Mouse (Mus musculus) hindbrain, embryonic 15.5 days (tissue): ENCODE data around the gene Prkn. TPM values are rescaled to one million over a fixed set of nuclear protein-coding genes. Genes with fewer than 3 reads are reported as not detected.

Experiments used
- ATAC-seq: fragments of 200-750 bp; cut with Nextera tagmentation; 2 replicates; pipeline ENCODE4 v1.8.0; 2017; ENCODE audit warnings: low read depth, moderate number of reproducible peaks, moderate TSS enrichment; ENCODE audit not compliant: low FRiP score
- H3K27ac ChIP-seq: fragments of 300-500 bp; sonication (generic); replicated peaks from 2 replicates; pipeline ENCODE4 v1.5.1; 2015; ENCODE audit warnings: mild to moderate bottlenecking, inconsistent platforms
- H3K27me3 ChIP-seq: fragments of 300-500 bp; sonication (generic); 2 replicates; pipeline ENCODE4 v1.6.1; 2015; ENCODE audit warnings: control low read depth, inconsistent platforms
- H3K36me3 ChIP-seq: fragments of 300-500 bp; sonication (generic); 2 replicates; pipeline ENCODE4 v1.6.1; 2015; ENCODE audit warnings: control low read depth, inconsistent platforms
- H3K4me1 ChIP-seq: fragments of 300-500 bp; sonication (generic); replicated peaks from 2 replicates; pipeline ENCODE4 v1.6.1; 2015; ENCODE audit warnings: control low read depth, inconsistent platforms
- H3K4me2 ChIP-seq: fragments of 300-500 bp; sonication (generic); 2 replicates; pipeline ENCODE4 v1.6.1; 2015; ENCODE audit warnings: moderate library complexity, mild to moderate bottlenecking, inconsistent platforms
- H3K4me3 ChIP-seq: fragments of 300-500 bp; sonication (generic); 2 replicates; pipeline ENCODE4 v1.5.1; 2015; ENCODE audit warnings: mild to moderate bottlenecking, inconsistent platforms
- H3K9ac ChIP-seq: fragments of 300-500 bp; sonication (generic); 2 replicates; pipeline ENCODE4 v1.6.1; 2015; ENCODE audit warnings: inconsistent platforms
- H3K9me3 ChIP-seq: fragments of 300-500 bp; sonication (generic); 2 replicates; pipeline ENCODE4 v1.6.1; 2016; ENCODE audit warnings: control low read depth, inconsistent platforms
- WGBS: fragments of 180-500 bp; shearing (Covaris S2); methylation state at CpG from one replicate; pipeline ENCODE4 v1.1.7; 2015; 5-methylcytosine and 5-hydroxymethylcytosine counted together
- polyA plus RNA-seq: library from polyadenylated mRNA; unstranded; fragments of >200 nt; fragmentation: Nextera tagmentation; extraction: Ambion mirVana; gene quantifications from 2 replicates; pipeline ENCODE4 v1.2.1, GENCODE M21; 2015

Prkn gene
- polyA plus RNA-seq, 1 experiment from 2014 or later = 4.3 TPM

- H3K9ac ChIP-seq = no peak overlapping the region
- WGBS = 57% methylated on average over 21 of the region's 21 CpGs
- peak overlapping the region; percentile 9; the same call in 1 of the 2 replicates for H3K4me2 ChIP-seq
These were observed 772.8 kb downstream of the Prkn start for GRCm38 (mm10) chr17:11612801-11613531.

GRCm38 (mm10) chr17:11617552-11617951 is 777.4 kb downstream of the Prkn start:
- Histone ChIP-seq H3K4me1 (peaks cover 12% of the 10 kb centered on the region), H3K4me3 (no peak overlapping the region), H3K27me3 (no peaks in the 10 kb centered on the region), H3K9me3 (no peaks in the 10 kb centered on the region), H3K4me2 (no peak overlapping the region), H3K9ac (no peak overlapping the region), H3K27ac (no peak overlapping the region), H3K36me3 (no peaks in the 10 kb centered on the region)
- ATAC-seq = no peak
- 68% methylated on average over 2 of the region's 2 CpGs for WGBS

More at GRCm38 (mm10) chr17:11612801-11613531, 772.8 kb downstream of the Prkn start:
- no peaks in the 10 kb centered on the region for H3K36me3 ChIP-seq
- H3K4me1 ChIP-seq = peaks cover 25% of the 10 kb centered on the region
- no peak overlapping the region for H3K27ac ChIP-seq
- ATAC-seq = no peak
- H3K27me3 ChIP-seq = no peaks in the 10 kb centered on the region
- H3K4me3 ChIP-seq = no peak overlapping the region
- no peaks in the 10 kb centered on the region for H3K9me3 ChIP-seq

- Histone ChIP-seq H3K4me2 (no peak overlapping the region), H3K36me3 (no peaks in the 10 kb centered on the region), H3K9ac (no peak overlapping the region), H3K4me1 (no peaks in the 10 kb centered on the region), H3K27me3 (no peaks in the 10 kb centered on the region), H3K4me3 (no peak overlapping the region), H3K9me3 (no peaks in the 10 kb centered on the region), H3K27ac (no peak overlapping the region)
- WGBS = 81% methylated on average over 8 of the region's 8 CpGs
- ATAC-seq = no peak
These were observed 778.9 kb downstream of the Prkn start for GRCm38 (mm10) chr17:11618886-11619590.

DNA sequence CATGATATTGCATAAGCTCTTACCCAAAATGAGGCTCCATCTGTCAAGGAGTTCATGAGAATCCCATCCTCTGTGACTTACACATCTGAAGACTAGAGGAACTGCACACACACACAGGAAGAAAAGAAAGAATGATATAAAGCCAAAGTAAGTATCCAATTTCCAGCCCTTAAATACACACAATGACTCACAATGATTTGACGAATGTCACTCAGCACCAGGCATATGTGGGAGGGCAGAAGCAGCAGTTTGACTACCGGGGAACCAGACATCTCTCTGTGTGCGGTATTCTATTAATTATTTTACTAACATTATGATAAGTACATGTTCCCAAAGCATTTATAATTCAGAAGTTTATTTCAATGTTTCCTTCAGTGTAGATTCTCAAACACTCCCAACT is 780.6 kb downstream of the Prkn start:
- ATAC-seq = no peak
- WGBS = 79% methylated on average over 3 of the region's 3 CpGs
- H3K36me3 ChIP-seq = no peaks in the 10 kb centered on the region
- no peak overlapping the region for H3K27ac ChIP-seq
- no peaks in the 10 kb centered on the region for H3K4me1 ChIP-seq
- H3K9ac ChIP-seq = no peak overlapping the region
- no peak overlapping the region for H3K4me2 ChIP-seq
- H3K27me3 ChIP-seq = no peaks in the 10 kb centered on the region
- H3K9me3 ChIP-seq = no peaks in the 10 kb centered on the region
- no peak overlapping the region for H3K4me3 ChIP-seq

GRCm38 (mm10) chr17:11621492-11621891 is 781.3 kb downstream of the Prkn start:
- H3K36me3 ChIP-seq = no peaks in the 10 kb centered on the region
- WGBS = 69% methylated on average over 3 of the region's 3 CpGs
- no peaks in the 10 kb centered on the region for H3K4me1 ChIP-seq
- no peak overlapping the region for H3K4me3 ChIP-seq
- H3K27me3 ChIP-seq = no peaks in the 10 kb centered on the region
- no peak for ATAC-seq
- H3K9me3 ChIP-seq = no peaks in the 10 kb centered on the region
- H3K9ac ChIP-seq = no peak overlapping the region
- no peak overlapping the region for H3K4me2 ChIP-seq
- no peak overlapping the region for H3K27ac ChIP-seq

GRCm38 (mm10) chr17:11626306-11626705 is 786.1 kb downstream of the Prkn start:
- Histone ChIP-seq H3K9ac (no peak overlapping the region), H3K27me3 (no peaks in the 10 kb centered on the region), H3K4me2 (no peak overlapping the region), H3K4me3 (no peak overlapping the region), H3K9me3 (no peaks in the 10 kb centered on the region), H3K4me1 (no peaks in the 10 kb centered on the region), H3K36me3 (no peaks in the 10 kb centered on the region), H3K27ac (no peak overlapping the region)
- 72% methylated on average over 3 of the region's 3 CpGs for WGBS
- no peak for ATAC-seq

GRCm38 (mm10) chr17:11635121-11635520 is 794.9 kb downstream of the Prkn start:
- no peak overlapping the region for H3K4me3 ChIP-seq
- 92% methylated on average over 11 of the region's 11 CpGs for WGBS
- H3K27ac ChIP-seq = no peak overlapping the region
- H3K9ac ChIP-seq = no peak overlapping the region
- no peak for ATAC-seq
- no peaks in the 10 kb centered on the region for H3K36me3 ChIP-seq
- no peaks in the 10 kb centered on the region for H3K9me3 ChIP-seq
- H3K4me1 ChIP-seq = no peaks in the 10 kb centered on the region
- no peak overlapping the region for H3K4me2 ChIP-seq
- H3K27me3 ChIP-seq = no peaks in the 10 kb centered on the region

DNA sequence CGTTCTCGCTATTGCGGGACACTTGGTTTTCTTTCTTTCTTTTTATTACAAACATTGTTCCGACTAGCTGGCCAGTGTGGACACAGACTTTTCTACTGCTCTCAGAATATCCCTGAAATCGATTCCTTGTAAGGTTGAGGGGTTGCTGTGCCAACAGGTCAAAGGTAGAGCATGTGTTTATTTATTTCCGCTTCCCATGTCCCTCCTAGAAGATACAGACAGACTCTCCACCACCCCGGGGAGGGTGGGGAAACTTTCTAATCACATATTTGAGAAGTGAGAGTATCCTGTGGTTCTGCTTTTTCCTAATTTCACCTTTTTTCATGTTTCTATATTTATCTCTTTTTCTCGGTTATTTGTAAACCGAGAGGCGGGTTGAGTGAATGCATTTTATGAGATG is 797.5 kb downstream of the Prkn start:
- H3K9me3 ChIP-seq = no peaks in the 10 kb centered on the region
- ATAC-seq = no peak
- H3K4me2 ChIP-seq = no peak overlapping the region
- H3K4me3 ChIP-seq = no peak overlapping the region
- no peaks in the 10 kb centered on the region for H3K4me1 ChIP-seq
- no peaks in the 10 kb centered on the region for H3K27me3 ChIP-seq
- no peaks in the 10 kb centered on the region for H3K36me3 ChIP-seq
- 85% methylated on average over 10 of the region's 10 CpGs for WGBS
- no peak overlapping the region for H3K27ac ChIP-seq
- no peak overlapping the region for H3K9ac ChIP-seq

- H3K4me1 ChIP-seq = no peaks in the 10 kb centered on the region
- WGBS = 83% methylated on average over 6 of the region's 6 CpGs
- no peaks in the 10 kb centered on the region for H3K27me3 ChIP-seq
- no peak for ATAC-seq
- no peak overlapping the region for H3K27ac ChIP-seq
- H3K4me3 ChIP-seq = no peak overlapping the region
- H3K9me3 ChIP-seq = no peaks in the 10 kb centered on the region
- H3K4me2 ChIP-seq = no peak overlapping the region
- H3K9ac ChIP-seq = no peak overlapping the region
- no peaks in the 10 kb centered on the region for H3K36me3 ChIP-seq
These were observed 798.3 kb downstream of the Prkn start for GRCm38 (mm10) chr17:11638451-11638850.

DNA sequence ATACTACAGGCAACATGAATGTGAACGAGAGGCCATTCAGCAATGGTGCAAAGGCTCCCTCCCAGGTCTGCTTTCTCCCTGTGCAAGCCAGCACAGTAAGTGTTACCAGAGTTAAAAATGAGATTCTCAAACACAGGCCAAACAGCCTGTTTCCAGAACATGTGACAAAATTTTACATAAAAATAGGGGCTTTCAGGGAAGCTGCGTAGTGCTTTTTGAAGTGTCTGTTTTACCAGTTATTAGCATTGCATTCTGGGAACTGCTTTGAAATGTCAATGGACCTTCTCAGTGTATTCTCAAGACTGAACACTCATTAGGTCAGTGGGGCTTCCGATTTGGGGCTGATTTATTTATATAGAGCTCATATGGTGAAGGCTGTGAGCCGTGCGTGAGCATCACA is 799.6 kb downstream of the Prkn start:
- no peaks in the 10 kb centered on the region for H3K4me1 ChIP-seq
- H3K27ac ChIP-seq = no peak overlapping the region
- H3K36me3 ChIP-seq = no peaks in the 10 kb centered on the region
- 61% methylated on average over 5 of the region's 5 CpGs for WGBS
- H3K4me2 ChIP-seq = no peak overlapping the region
- ATAC-seq = no peak
- no peak overlapping the region for H3K9ac ChIP-seq
- H3K4me3 ChIP-seq = no peak overlapping the region
- no peaks in the 10 kb centered on the region for H3K27me3 ChIP-seq
- H3K9me3 ChIP-seq = no peaks in the 10 kb centered on the region

- no peak overlapping the region for H3K4me3 ChIP-seq
- peak; percentile 27; the same call in 1 of the 2 replicates for ATAC-seq
- no peaks in the 10 kb centered on the region for H3K4me1 ChIP-seq
- no peak overlapping the region for H3K4me2 ChIP-seq
- no peaks in the 10 kb centered on the region for H3K27me3 ChIP-seq
- H3K27ac ChIP-seq = no peak overlapping the region
- H3K9me3 ChIP-seq = no peaks in the 10 kb centered on the region
- H3K9ac ChIP-seq = no peak overlapping the region
- WGBS = 37% methylated on average over 1 of the region's 1 CpGs
- no peaks in the 10 kb centered on the region for H3K36me3 ChIP-seq
These were observed 802.1 kb downstream of the Prkn start for GRCm38 (mm10) chr17:11642328-11642727.

- H3K27me3 ChIP-seq = no peaks in the 10 kb centered on the region
- no peak overlapping the region for H3K4me3 ChIP-seq
- no peaks in the 10 kb centered on the region for H3K9me3 ChIP-seq
- ATAC-seq = no peak
- H3K36me3 ChIP-seq = no peaks in the 10 kb centered on the region
- 67% methylated on average over 4 of the region's 4 CpGs for WGBS
- no peaks in the 10 kb centered on the region for H3K4me1 ChIP-seq
- H3K27ac ChIP-seq = no peak overlapping the region
- H3K4me2 ChIP-seq = no peak overlapping the region
- no peak overlapping the region for H3K9ac ChIP-seq
These were observed 803.8 kb downstream of the Prkn start for GRCm38 (mm10) chr17:11644016-11644415.
